Mouse (Mus musculus) intestine, embryonic 15.5 days (tissue): Measurements from ENCODE around the gene Cbr4. TPM values are rescaled to one million over a fixed set of nuclear protein-coding genes. Genes with fewer than 3 reads are reported as not detected.
A peak's percentile ranks its signal among the peaks of the same experiment; 100 is the strongest.

Experiments used
- ATAC-seq: fragments of 200-750 bp; cut with Nextera tagmentation; 2 replicates; pipeline ENCODE4 v1.8.0; 2017; ENCODE audit warnings: moderate TSS enrichment, moderate library complexity
- H3K27ac ChIP-seq: fragments of 300-500 bp; sonication (generic); 2 replicates; pipeline ENCODE4 v1.5.1; 2015; ENCODE audit warnings: mild to moderate bottlenecking, inconsistent platforms
- H3K27me3 ChIP-seq: fragments of 300-500 bp; sonication (generic); replicated peaks from 2 replicates; pipeline ENCODE4 v1.6.1; 2015; ENCODE audit warnings: inconsistent platforms
- H3K36me3 ChIP-seq: fragments of 300-500 bp; sonication (generic); 2 replicates; pipeline ENCODE4 v1.6.1; 2015; ENCODE audit warnings: inconsistent platforms
- H3K4me1 ChIP-seq: fragments of 300-500 bp; sonication (generic); replicated peaks from 2 replicates; pipeline ENCODE4 v1.6.1; 2015; ENCODE audit warnings: inconsistent platforms
- H3K4me2 ChIP-seq: fragments of 300-500 bp; sonication (generic); replicated peaks from 2 replicates; pipeline ENCODE4 v1.6.1; 2015; ENCODE audit warnings: mild to moderate bottlenecking, inconsistent platforms
- H3K4me3 ChIP-seq: fragments of 300-500 bp; sonication (generic); replicated peaks from 2 replicates; pipeline ENCODE4 v1.5.1; 2015; ENCODE audit warnings: inconsistent platforms
- H3K9ac ChIP-seq: fragments of 300-500 bp; sonication (generic); 2 replicates; pipeline ENCODE4 v1.6.1; 2015; ENCODE audit warnings: inconsistent platforms
- H3K9me3 ChIP-seq: fragments of 300-500 bp; sonication (generic); 2 replicates; pipeline ENCODE4 v1.6.1; 2016; ENCODE audit warnings: inconsistent platforms
- WGBS: fragments of 180-500 bp; shearing (Covaris S2); methylation state at CpG from one replicate; pipeline ENCODE4 v1.1.7; 2015; 5-methylcytosine and 5-hydroxymethylcytosine counted together
- polyA plus RNA-seq: library from polyadenylated mRNA; unstranded; fragments of >200 nt; fragmentation: Nextera tagmentation; extraction: Ambion mirVana; gene quantifications from 2 replicates; pipeline ENCODE4 v1.2.1, GENCODE M21; 2015

Cbr4 gene
- polyA plus RNA-seq, 1 experiment from 2014 or later: 34.1 TPM

GRCm38 (mm10) chr8:61467553-61467815 is 20.1 kb upstream of the Cbr4 start:
- H3K4me2 ChIP-seq: no peak overlapping the region
- no peak for ATAC-seq
- no peaks in the 10 kb centered on the region for H3K36me3 ChIP-seq
- no peak overlapping the region for H3K4me3 ChIP-seq
- no peaks in the 10 kb centered on the region for H3K4me1 ChIP-seq
- no peaks in the 10 kb centered on the region for H3K9me3 ChIP-seq
- H3K9ac ChIP-seq: no peak overlapping the region
- 90% methylated on average over 3 of the region's 3 CpGs for WGBS
- no peaks in the 10 kb centered on the region for H3K27me3 ChIP-seq
- H3K27ac ChIP-seq: no peak overlapping the region

GRCm38 (mm10) chr8:61470213-61470612 is 17.3 kb upstream of the Cbr4 start:
- Histone ChIP-seq H3K27me3 (no peaks in the 10 kb centered on the region), H3K9ac (no peak overlapping the region), H3K4me1 (0 out of 2 replicates have a peak, but pooled peaks cover 2% of the 10 kb centered on the region), H3K4me3 (no peak overlapping the region), H3K36me3 (no peaks in the 10 kb centered on the region), H3K4me2 (no peak overlapping the region), H3K27ac (no peak overlapping the region), H3K9me3 (no peaks in the 10 kb centered on the region)
- ATAC-seq: no peak
- 83% methylated on average over 4 of the region's 4 CpGs for WGBS

- Histone ChIP-seq H3K4me2 (no peak overlapping the region), H3K27me3 (no peaks in the 10 kb centered on the region), H3K9ac (no peak overlapping the region), H3K4me3 (no peak overlapping the region), H3K36me3 (no peaks in the 10 kb centered on the region), H3K27ac (no peak overlapping the region), H3K9me3 (no peaks in the 10 kb centered on the region), H3K4me1 (0 out of 2 replicates have a peak, but pooled peaks cover 2% of the 10 kb centered on the region)
- peak; percentile 91 for ATAC-seq
- 34% methylated on average over 6 of the region's 6 CpGs for WGBS
Measured at GRCm38 (mm10) chr8:61475251-61475673, 12.3 kb upstream of the Cbr4 start.

- Histone ChIP-seq H3K27me3 (no peaks in the 10 kb centered on the region), H3K4me3 (no peak overlapping the region), H3K9me3 (no peaks in the 10 kb centered on the region), H3K4me2 (no peak overlapping the region), H3K9ac (no peak overlapping the region), H3K36me3 (no peaks in the 10 kb centered on the region), H3K27ac (no peak overlapping the region), H3K4me1 (0 out of 2 replicates have a peak, but pooled peaks cover 2% of the 10 kb centered on the region)
- ATAC-seq: no peak
- 80% methylated on average over 9 of the region's 9 CpGs for WGBS
Measured at GRCm38 (mm10) chr8:61476160-61476559, 11.4 kb upstream of the Cbr4 start.

- H3K9ac ChIP-seq: no peak overlapping the region
- 89% methylated on average over 4 of the region's 4 CpGs for WGBS
- no peak overlapping the region for H3K4me2 ChIP-seq
- no peak overlapping the region for H3K4me3 ChIP-seq
- no peaks in the 10 kb centered on the region for H3K9me3 ChIP-seq
- H3K27ac ChIP-seq: no peak overlapping the region
- no peak for ATAC-seq
- H3K4me1 ChIP-seq: 0 out of 2 replicates have a peak, but pooled peaks cover 2% of the 10 kb centered on the region
- H3K27me3 ChIP-seq: no peaks in the 10 kb centered on the region
- no peaks in the 10 kb centered on the region for H3K36me3 ChIP-seq
Measured at GRCm38 (mm10) chr8:61478150-61478549, 9.4 kb upstream of the Cbr4 start.

- Histone ChIP-seq H3K36me3 (no peaks in the 10 kb centered on the region), H3K27me3 (no peaks in the 10 kb centered on the region), H3K9ac (no peak overlapping the region), H3K27ac (no peak overlapping the region), H3K4me2 (no peak overlapping the region), H3K4me3 (no peak overlapping the region), H3K9me3 (no peaks in the 10 kb centered on the region), H3K4me1 (0 out of 2 replicates have a peak, but pooled peaks cover 2% of the 10 kb centered on the region)
- ATAC-seq: no peak
- WGBS: 63% methylated on average over 8 of the region's 8 CpGs
Measured at GRCm38 (mm10) chr8:61478793-61479192, 8.7 kb upstream of the Cbr4 start.

- Histone ChIP-seq H3K4me3 (no peak overlapping the region), H3K4me1 (0 out of 2 replicates have a peak, but pooled peaks cover 2% of the 10 kb centered on the region), H3K4me2 (no peak overlapping the region), H3K9ac (no peak overlapping the region), H3K27ac (no peak overlapping the region), H3K36me3 (no peaks in the 10 kb centered on the region), H3K27me3 (no peaks in the 10 kb centered on the region), H3K9me3 (no peaks in the 10 kb centered on the region)
- ATAC-seq: peak; percentile 55
- 52% methylated on average over 11 of the region's 11 CpGs for WGBS
Measured at GRCm38 (mm10) chr8:61479506-61480214, 7.9 kb upstream of the Cbr4 start.

- no peak overlapping the region for H3K4me2 ChIP-seq
- no peaks in the 10 kb centered on the region for H3K27me3 ChIP-seq
- ATAC-seq: no peak
- no peak overlapping the region for H3K9ac ChIP-seq
- no peaks in the 10 kb centered on the region for H3K36me3 ChIP-seq
- no peaks in the 10 kb centered on the region for H3K4me1 ChIP-seq
- 84% methylated on average over 14 of the region's 14 CpGs for WGBS
- no peak overlapping the region for H3K4me3 ChIP-seq
- no peak overlapping the region for H3K27ac ChIP-seq
- H3K9me3 ChIP-seq: no peaks in the 10 kb centered on the region
Measured at GRCm38 (mm10) chr8:61480260-61480967, 7.1 kb upstream of the Cbr4 start.

GRCm38 (mm10) chr8:61486923-61487529 is 508 bp upstream of the Cbr4 start:
- Histone ChIP-seq H3K4me2 (no peak overlapping the region), H3K9ac (no peak overlapping the region), H3K27me3 (no peaks in the 10 kb centered on the region), H3K36me3 (no peaks in the 10 kb centered on the region), H3K4me1 (0 out of 2 replicates have a peak, but pooled peaks cover 4% of the 10 kb centered on the region), H3K4me3 (no peak overlapping the region), H3K9me3 (no peaks in the 10 kb centered on the region), H3K27ac (no peak overlapping the region)
- no peak; the same call in 1 of the 2 replicates for ATAC-seq
- WGBS: 95% methylated on average over 2 of the region's 2 CpGs

- no peaks in the 10 kb centered on the region for H3K36me3 ChIP-seq
- 91% methylated on average over 8 of the region's 8 CpGs for WGBS
- no peaks in the 10 kb centered on the region for H3K27me3 ChIP-seq
- 0 out of 2 replicates have a peak, but pooled peaks cover 4% of the 10 kb centered on the region for H3K4me1 ChIP-seq
- H3K4me3 ChIP-seq: 0 out of 2 replicates have a peak overlapping the region, but pooled peaks have one; percentile 58
- H3K27ac ChIP-seq: no peak overlapping the region
- H3K9me3 ChIP-seq: no peaks in the 10 kb centered on the region
- peak overlapping the region; percentile 75 for H3K4me2 ChIP-seq
- no peak overlapping the region for H3K9ac ChIP-seq
- ATAC-seq: no peak
Measured at GRCm38 (mm10) chr8:61488631-61489030, 1.1 kb downstream of the Cbr4 start.

GRCm38 (mm10) chr8:61497110-61497509 is 9.6 kb downstream of the Cbr4 start:
- Histone ChIP-seq H3K36me3 (no peaks in the 10 kb centered on the region), H3K27me3 (no peaks in the 10 kb centered on the region), H3K9me3 (no peaks in the 10 kb centered on the region), H3K4me2 (no peak overlapping the region), H3K27ac (no peak overlapping the region), H3K4me3 (no peak overlapping the region), H3K4me1 (no peaks in the 10 kb centered on the region), H3K9ac (no peak overlapping the region)
- ATAC-seq: no peak
- WGBS: 81% methylated on average over 4 of the region's 4 CpGs

GRCm38 (mm10) chr8:61499035-61499434 is 11.5 kb downstream of the Cbr4 start:
- no peaks in the 10 kb centered on the region for H3K4me1 ChIP-seq
- no peaks in the 10 kb centered on the region for H3K9me3 ChIP-seq
- WGBS: 57% methylated on average over 4 of the region's 4 CpGs
- H3K9ac ChIP-seq: no peak overlapping the region
- ATAC-seq: peak; percentile 48
- no peaks in the 10 kb centered on the region for H3K36me3 ChIP-seq
- no peak overlapping the region for H3K4me3 ChIP-seq
- H3K27ac ChIP-seq: no peak overlapping the region
- no peak overlapping the region for H3K4me2 ChIP-seq
- H3K27me3 ChIP-seq: no peaks in the 10 kb centered on the region
